Comparison of ENCODE assay signal across 12 mouse cellular contexts in genomic region chr1:73910701-73911100, GRCm38 (mm10).
DNase-seq lines count a peak whose midpoint lies in the region; TF ChIP-seq lines count a peak whose summit lies in the region.
"Had no signal": no experiment of that assay in that cellular context is flagged by ENCODE, and none has a peak within 500 bp of the region (broad histone marks: within the 10 kb centered on the region; RNA-seq: fewer than 3 reads in every experiment).

No protein-coding gene starts in this region.

- peaks cover 9% of the 10 kb centered on the region; the same call in 1 of the 2 replicates for H3K36me3 ChIP-seq in kidney, adult 2 months (ENCODE audit: control insufficient read depth, insufficient read depth, low read length)
- H3K36me3 ChIP-seq: neural tube, embryonic 15.5 days had no signal

- TF ChIP-seq CTCF in kidney, adult 2 months (conservative IDR thresholded peaks at IDR 0.05; ENCODE audit: insufficient read depth, insufficient read length, low read depth, low read length): no peak

- WGBS in kidney, adult 2 months: 67% methylated on average over 8 of the region's 8 CpGs

- H3K27ac ChIP-seq in kidney, adult 2 months (ENCODE audit: insufficient read depth, low read depth, low read length): no peak overlapping the region
- H3K27ac ChIP-seq: forebrain, embryonic 13.5 days; heart, embryonic 15.5 days; lung, embryonic 15.5 days; neural tube, embryonic 15.5 days had no signal

- H3K4me1 ChIP-seq in kidney, adult 2 months (ENCODE audit: control insufficient read depth, insufficient read depth, low read length): 0 out of 2 replicates have a peak, but pooled peaks cover 1% of the 10 kb centered on the region

- TF ChIP-seq POLR2A in kidney, adult 2 months (IDR thresholded peaks at IDR 0.05; ENCODE audit: low read depth, low read length): no peak

- intact Hi-C loops in left cerebral cortex, postnatal 14 days (cut with DNase I): no loop called here

- H3K27me3 ChIP-seq in kidney, adult 2 months (replicated peaks; ENCODE audit: control insufficient read depth, insufficient read depth, low read length): no peaks in the 10 kb centered on the region
- H3K27me3 ChIP-seq: forebrain, embryonic 13.5 days; heart, embryonic 15.5 days; lung, embryonic 15.5 days; neural tube, embryonic 15.5 days had no signal

- no peak overlapping the region for H3K4me3 ChIP-seq in kidney, adult 2 months (ENCODE audit: insufficient read depth, low read depth, low read length)
- H3K4me3 ChIP-seq: forebrain, embryonic 13.5 days; heart, embryonic 15.5 days; lung, embryonic 15.5 days; neural tube, embryonic 15.5 days had no signal

- peak; percentile 2 to 3 for DNase-seq in frontal cortex, postnatal 14 days (ENCODE audit: low spot score in 2 of 2)
- DNase-seq in frontal cortex, postnatal 36 days (ENCODE audit: low spot score in 2 of 2): no peak
- peak; percentile 16 for DNase-seq in kidney, adult 2 months
- DNase-seq in kidney, postnatal 14 days: no peak
- peak; percentile 38 for DNase-seq in testis, postnatal 10 days (ENCODE audit: low spot score)
- no peak for DNase-seq in testis, postnatal 14 days (ENCODE audit: low spot score)
- peak; percentile 6 to 25 for DNase-seq in lung, postnatal 4 days
- DNase-seq in left cerebral cortex, postnatal 14 days (ENCODE audit: low spot score in 2 of 2): no peak

Comparison
In these comparisons a context has a peak if more than half of its experiments do, and no peak if none do; other contexts are left out.
1. DNase-seq: peak in frontal cortex, postnatal 14 days (2 of 2), kidney, adult 2 months (single experiment), testis, postnatal 10 days (single experiment) and lung, postnatal 4 days (2 of 2); none in frontal cortex, postnatal 36 days (0 of 2), kidney, postnatal 14 days (single experiment), testis, postnatal 14 days (single experiment) and left cerebral cortex, postnatal 14 days (0 of 2).